Mouse (Mus musculus) adrenal gland, postnatal 4 days (tissue): ENCODE measurements around the gene Acoxl. TPM values are rescaled to one million over a fixed set of nuclear protein-coding genes. Genes with fewer than 3 reads are reported as not detected.

Experiments used
- DNase-seq, 2 experiments: peaks; one replicate each; pipeline ENCODE4 v3.0.0; 2021 to 2022; ENCODE audit warnings: low spot score in 2 of 2, mixed read lengths in 2 of 2
- microRNA-seq: library from miRNA; unstranded; fragments of <30 nt; microRNA quantifications from one replicate; pipeline ENCODE4 v1.2.0, GENCODE M21; 2021
- total RNA-seq, 2 experiments: library from RNA; stranded (reverse); gene quantifications; 2 replicates each; pipeline ENCODE4 v1.2.3; 2021

Gene Acoxl
- total RNA-seq, 2 experiments from 2014 or later = 0.20 to 0.42 TPM

DNA sequence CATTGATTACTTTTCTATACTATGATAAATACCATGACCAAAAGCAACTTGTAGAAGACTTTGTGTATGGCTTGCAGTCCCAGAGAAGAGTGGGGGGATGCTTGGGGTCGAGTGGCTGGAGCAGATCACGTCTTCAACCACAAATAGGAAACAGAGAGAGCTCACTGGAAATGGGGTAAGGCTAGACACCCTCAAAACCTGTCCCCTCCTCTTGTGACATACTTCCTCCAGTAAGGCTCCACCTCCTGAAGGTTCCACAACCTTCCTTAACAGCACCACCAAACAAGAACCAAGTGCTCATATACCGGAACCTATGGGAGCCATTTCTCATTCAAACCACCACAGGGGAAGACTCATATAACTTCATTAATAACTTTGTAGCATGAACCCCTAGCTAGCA is 331.9 kb downstream of the Acoxl start:
- no peak for DNase-seq

DNA sequence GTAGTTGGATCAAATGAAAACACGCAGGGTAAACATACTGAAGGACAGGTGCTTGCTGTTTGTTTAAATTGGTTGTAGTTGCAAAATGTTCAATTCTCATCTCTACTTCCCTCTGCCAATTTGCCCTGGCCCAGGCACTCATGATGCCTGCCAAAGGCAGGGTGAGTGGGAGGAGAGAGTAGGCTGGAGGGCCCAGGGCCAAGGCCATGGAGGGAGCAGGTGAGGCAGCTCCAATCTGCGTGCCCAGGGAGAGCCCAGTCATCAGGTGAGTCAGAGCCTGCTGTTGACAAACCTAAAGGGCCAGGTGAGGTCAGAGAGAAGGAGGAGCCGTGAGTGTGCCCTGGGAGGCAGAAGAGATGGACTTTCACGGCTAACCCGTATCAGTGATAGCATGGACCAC is 333.6 kb downstream of the Acoxl start:
- DNase-seq = no peak

Small RNA genes lying within 50 kb of the gene (microRNA-seq; reads per million reads assigned to microRNA genes)
- gene Gm22411 = not detected

Other genes starting within 250 kb of the Acoxl start
- gene Mal, start 182.2 kb upstream of the Acoxl start, total RNA-seq = 10 to 100 TPM in 1 of 2 experiments, 1 to 10 TPM in 1; 7.3 to 19.1 TPM
- gene Mall, start 108.9 kb upstream of the Acoxl start, total RNA-seq = 1 to 10 TPM; 3.1 to 3.5 TPM
- 10 to 100 TPM; 37.6 to 42.6 TPM for gene Nphp1, start 50.0 kb upstream of the Acoxl start, total RNA-seq
- gene Mtln, start 46.4 kb upstream of the Acoxl start, total RNA-seq = 10 to 100 TPM; 65.4 to 66.7 TPM
- 10 to 100 TPM; 13.1 to 14.8 TPM for gene Bub1, start 7.0 kb upstream of the Acoxl start, total RNA-seq